Mouse (Mus musculus) ES-CJ7 (cell line): ENCODE measurements around the gene Sh3d21.
"Not testable (repeated sequence)": the region's sequence is repeated elsewhere in the genome, so short reads cannot be mapped to it uniquely, and the experiment has no call there.

Experiments used
- DNase-seq: peaks from one replicate; pipeline ENCODE4 v3.0.0; 2011; ENCODE audit warnings: low read depth, low spot score

Gene Sh3d21

GRCm38 (mm10) chr4:126163067-126163659, at the start of gene Sh3d21:
TSS of gene Sh3d21 (minus strand) at chr4:126163491.
- DNase-seq: no peak

DNA sequence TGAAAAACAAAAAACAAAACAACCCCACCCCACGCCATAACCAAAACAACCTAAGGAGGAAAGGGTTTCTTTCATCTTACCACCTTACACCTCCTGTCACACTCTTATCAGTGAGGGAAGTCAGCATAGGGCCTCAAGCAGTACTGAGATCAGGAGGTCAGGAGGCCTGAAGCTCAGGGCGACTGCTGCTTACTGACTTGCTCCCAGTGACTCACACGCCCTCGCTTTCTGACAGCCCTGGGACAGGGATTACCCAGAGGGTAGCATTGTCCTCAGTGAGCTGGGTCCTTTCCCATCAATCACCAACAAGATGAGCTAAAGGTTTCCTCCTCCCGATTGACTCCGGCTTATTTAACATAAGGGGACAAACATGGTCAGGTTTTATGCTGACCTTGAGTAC, 43.8 kb upstream of the Sh3d21 start:
- DNase-seq: no peak

DNA sequence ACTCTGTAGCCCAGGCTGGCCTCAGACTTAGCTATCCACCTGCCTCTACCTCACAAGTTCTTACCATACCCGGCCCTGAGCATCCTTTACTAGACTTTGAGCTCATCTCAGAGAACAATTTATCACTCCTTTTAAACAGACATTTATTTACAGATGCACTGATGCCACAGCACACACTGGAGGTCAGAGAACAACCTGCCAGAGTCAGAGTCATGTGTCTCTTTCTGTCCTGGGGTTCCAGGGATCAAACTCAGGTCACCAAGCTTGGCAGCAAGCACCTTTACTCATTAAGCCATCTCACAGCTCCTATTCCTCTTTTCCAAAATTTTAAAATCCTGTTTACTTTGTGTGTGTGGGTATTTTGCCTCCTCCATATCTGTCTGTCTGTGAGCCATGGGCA, 42.1 kb upstream of the Sh3d21 start:
- no peak for DNase-seq

DNA sequence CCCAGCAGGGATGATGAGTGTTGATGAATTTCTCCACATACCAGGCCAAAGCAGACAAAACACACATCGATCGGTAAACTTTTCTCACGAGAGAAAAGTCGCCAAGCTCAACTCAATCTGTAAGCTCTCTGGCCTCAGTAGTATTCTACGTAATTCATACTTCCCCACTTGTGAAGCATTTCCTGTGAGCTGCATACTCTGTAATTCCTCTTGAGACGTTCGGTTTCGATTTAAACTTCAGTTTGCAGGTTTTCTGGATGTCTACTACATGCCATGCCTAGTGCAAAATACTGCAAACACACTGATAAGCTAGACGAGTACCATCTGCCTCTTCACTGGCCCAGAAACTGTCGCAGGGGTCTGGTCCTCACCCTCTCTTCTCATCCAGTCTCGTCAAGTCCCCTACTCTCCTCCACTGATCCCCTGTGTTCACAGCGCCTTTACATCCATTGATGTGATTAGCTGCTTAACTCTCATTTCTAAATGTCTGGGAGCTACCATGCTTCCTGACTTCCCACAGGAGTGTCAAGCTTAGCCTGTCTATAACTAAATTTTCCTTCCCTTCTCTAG, 41.5 kb upstream of the Sh3d21 start:
- DNase-seq: no peak

- DNase-seq: peak; percentile 81
Measured at GRCm38 (mm10) chr4:126204016-126204415, 40.7 kb upstream of the Sh3d21 start.

DNA sequence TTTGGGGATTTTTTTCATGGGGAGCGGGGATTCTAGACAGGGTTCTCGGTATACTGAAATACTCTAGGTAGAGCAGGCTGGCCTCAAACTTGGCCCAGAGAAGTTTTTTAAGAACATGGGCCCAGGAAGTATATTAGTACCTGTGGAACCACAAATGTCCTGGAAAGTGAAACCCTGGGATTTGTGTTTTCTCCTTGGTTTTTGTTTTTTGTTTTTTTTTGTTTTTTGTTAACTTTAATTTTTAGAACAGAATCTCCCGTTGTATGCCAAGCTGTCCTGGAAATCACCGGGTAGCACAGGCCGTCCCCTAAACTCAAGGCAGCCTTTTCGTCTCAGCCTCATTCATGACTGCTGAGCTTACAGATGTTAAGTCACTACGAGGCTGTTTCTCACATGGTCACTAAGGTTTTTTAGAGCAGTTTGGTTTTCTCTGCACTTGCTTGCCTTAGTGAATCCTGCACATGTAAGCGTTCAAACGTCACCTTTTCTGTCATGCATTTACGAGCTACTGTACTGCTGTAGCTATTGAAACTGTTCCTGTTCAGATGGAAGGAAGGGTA, 40.1 kb upstream of the Sh3d21 start:
- DNase-seq: no peak

DNA sequence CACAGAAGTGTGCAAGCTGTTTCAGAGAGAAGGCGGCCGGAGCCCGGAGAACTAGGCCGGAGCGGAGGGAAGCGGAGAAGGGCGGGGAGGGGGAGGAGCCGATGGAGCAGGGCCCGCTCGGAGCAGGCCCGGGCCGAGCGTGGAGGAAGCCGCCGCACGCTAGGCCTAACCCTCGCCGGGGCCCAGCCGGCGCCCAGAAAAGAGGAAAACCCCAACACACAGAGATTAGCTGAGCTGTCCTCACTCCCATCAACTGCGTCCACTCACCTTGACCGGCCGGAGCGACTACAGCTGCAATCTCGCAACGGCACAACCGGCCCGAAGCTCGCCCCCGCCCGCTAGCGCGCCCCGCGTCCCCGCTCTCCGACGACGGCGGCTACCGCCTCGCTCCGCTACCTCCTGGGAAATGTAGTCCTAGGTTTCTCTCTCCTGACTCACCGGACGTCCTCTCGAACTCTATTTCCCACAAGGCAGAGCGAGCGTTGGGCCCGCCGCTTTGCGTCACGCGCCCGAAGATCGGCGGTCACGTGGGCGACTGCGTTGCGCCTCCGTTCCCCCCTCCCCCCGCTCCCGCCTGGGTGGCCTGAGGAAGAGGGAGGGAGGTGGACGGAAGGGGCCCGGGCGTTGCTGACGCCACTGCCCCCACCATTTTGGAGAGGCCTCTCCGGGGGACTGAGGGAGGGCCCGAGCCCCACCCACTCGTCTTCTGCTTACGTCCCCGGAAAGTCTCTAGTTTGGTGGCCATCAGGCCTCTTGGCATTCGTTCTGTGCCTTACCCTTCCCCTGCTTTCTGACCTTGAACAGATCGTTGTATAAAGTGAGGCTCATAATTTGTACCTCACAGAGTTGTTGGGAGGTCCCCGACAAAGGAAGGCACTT, 39.3 kb upstream of the Sh3d21 start, which contains the start of gene Thrap3:
Gene Thrap3 (minus strand): TSS at position 458 of the 879 bp plus-strand sequence.
- DNase-seq: peak; percentile 98

GRCm38 (mm10) chr4:126201514-126202302, 38.4 kb upstream of the Sh3d21 start:
- DNase-seq: peak; percentile 77

- DNase-seq: no peak
Measured at GRCm38 (mm10) chr4:126200656-126201055, 37.4 kb upstream of the Sh3d21 start.

DNA sequence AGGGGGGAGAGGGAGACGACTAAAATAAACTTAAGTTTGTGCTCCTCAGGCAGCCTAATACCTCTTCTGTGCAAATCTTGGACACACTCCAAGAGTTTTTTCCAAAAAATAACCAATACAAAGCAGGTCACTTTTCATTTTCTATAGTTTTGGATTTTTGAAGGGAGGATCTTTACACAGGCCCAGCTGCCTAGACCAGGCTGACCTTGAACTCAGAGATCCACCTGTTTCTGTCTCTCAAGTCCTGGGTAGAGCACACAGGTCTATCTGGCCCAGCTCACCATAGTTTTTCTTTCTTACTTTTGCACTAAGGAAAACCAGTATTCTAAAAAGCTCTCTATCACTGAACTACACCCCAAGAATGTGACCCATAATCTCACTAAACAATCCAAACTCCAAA, 36.7 kb upstream of the Sh3d21 start:
- no peak for DNase-seq

DNA sequence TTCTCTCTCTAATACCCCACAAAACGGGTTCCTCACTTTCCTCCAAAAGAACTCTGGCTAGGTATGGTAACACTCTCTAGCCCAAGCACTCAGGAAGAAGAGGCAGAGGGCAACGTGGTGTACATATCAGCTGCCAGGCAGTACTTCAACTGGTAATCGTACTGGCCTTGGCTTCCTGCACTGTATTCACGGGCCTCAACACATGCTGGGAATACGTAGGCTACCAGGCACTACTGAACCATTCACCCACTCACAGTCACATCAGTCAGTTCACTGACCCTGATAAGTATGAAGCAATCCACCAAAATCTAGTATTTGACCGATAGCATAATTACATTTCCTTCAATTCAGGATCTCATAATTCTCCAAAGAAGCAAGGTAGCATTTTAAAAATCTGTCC, 36.3 kb upstream of the Sh3d21 start:
- no peak for DNase-seq

- DNase-seq: no peak
Measured at GRCm38 (mm10) chr4:126197485-126197884, 34.2 kb upstream of the Sh3d21 start.

- no peak for DNase-seq
Measured at GRCm38 (mm10) chr4:126194916-126195315, 31.6 kb upstream of the Sh3d21 start.

DNA sequence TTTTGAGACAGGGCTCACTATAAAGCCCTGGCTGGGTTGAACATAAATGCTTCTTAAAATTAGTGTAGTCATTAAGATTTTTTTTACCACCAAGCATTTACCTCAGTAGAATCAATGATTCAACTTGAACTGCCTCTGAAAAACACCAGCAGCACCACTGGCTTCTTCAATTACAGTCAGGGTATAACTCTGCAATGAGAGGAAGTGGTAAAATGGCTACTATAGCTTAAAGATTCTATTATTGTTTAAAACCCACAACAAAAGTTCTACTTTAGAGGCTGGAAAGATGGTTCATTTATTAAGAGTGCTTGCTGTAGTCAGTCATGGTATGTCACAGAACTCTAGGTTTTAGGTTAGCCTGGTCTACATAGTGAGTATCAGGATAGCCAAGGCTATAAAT, 30.9 kb upstream of the Sh3d21 start:
- DNase-seq: no peak

- DNase-seq: no peak
Measured at GRCm38 (mm10) chr4:126190636-126191035, 27.3 kb upstream of the Sh3d21 start.

- DNase-seq: no peak
Measured at GRCm38 (mm10) chr4:126187096-126187495, 23.8 kb upstream of the Sh3d21 start.

DNA sequence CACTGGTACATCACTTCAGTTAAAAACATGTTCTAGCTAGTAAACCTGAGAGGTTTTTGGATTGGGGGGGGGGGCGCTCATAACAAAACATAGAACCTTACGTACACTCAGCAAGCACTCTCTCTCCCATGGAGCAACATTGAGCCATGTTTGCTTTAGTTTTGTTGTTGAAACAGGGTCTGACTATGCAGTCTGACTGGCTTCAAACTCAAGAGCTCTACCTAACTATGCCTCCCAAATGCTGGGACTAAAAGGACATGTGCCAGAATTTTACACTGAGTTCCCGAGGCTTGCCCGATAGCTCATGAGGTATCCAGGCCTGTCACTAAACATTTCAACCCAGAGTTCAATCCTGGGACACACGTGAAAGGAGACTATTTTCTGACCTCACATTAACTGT, 19.7 kb upstream of the Sh3d21 start:
- no peak for DNase-seq

- DNase-seq: peak; percentile 78
Measured at GRCm38 (mm10) chr4:126181170-126181957, 18.1 kb upstream of the Sh3d21 start.

DNA sequence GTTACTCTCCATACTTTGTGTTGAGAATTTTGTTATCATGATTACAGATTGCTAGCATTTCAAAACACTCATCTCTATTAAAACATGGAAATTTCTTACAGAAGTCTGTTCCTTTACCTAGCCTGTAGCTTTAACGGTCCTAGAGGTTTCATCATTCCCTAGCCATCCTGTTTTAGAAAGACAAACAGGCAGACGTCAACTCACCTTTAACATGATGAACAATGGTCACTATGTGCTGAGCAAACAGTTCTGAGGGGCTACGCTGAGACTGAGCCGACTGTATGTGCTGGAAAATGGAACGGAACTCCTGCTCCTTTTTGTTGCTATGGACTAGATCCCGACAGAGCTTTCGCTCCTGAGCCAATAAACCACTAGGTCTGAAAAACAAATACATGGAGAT, 12.7 kb upstream of the Sh3d21 start:
- DNase-seq: not testable (repeated sequence)

GRCm38 (mm10) chr4:126173800-126174199, 10.5 kb upstream of the Sh3d21 start:
- no peak for DNase-seq

GRCm38 (mm10) chr4:126170737-126171136, 7.4 kb upstream of the Sh3d21 start:
- DNase-seq: not testable (repeated sequence)
